Mouse (Mus musculus): ENCODE measurements around the gene Lmf2.

DNA sequence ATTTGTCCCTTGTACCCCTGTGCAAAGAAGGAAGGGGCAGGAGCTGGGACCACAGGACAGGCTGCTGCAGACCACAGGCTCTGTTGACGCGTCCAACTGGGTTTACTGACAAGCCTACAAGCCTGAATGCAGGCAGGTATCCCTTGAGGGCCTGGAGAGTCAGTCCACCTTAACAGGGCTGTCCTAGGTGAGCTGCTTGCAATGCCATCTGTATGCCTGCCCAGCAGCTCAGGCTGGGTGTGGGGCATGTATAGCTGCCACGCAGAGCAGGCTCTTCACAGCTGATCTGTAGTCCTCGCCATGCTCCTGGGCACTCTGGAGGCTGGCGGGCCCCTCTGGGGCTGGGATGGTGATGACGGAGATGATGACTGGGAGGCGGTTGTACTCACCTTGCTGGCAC is 29.2 kb upstream of the Lmf2 start, which contains the start of gene Klhdc7b:
- TF ChIP-seq EP300 (IDR thresholded peaks at IDR 0.05; ENCODE audit: low read depth): no peak
- no peak for TF ChIP-seq CTCF (IDR thresholded peaks at IDR 0.05; ENCODE audit: low read depth)

Data from liver, postnatal 0 days (tissue).